13 mouse cellular contexts compared by ENCODE assay signal in genomic region chr2:73378326-73378725, GRCm38 (mm10).
"Had no signal": no experiment of that assay in that cellular context is flagged by ENCODE, and none has a peak within 500 bp of the region (broad histone marks: within the 10 kb centered on the region; RNA-seq: fewer than 3 reads in every experiment).

No protein-coding gene starts in this region.

- H3K36me3 ChIP-seq: midbrain, embryonic 12.5 days had no signal

- H3K9me3 ChIP-seq: liver, embryonic 13.5 days; midbrain, embryonic 12.5 days had no signal

- H3K27ac ChIP-seq: left cerebral cortex, adult 2 months; liver, embryonic 13.5 days; midbrain, embryonic 12.5 days had no signal

- H3K4me3 ChIP-seq: left cerebral cortex, adult 2 months; liver, embryonic 13.5 days; midbrain, embryonic 12.5 days had no signal

- DNase-seq: kidney, adult 18-20 months; kidney, adult 9 months; kidney, postnatal 14 days; kidney, postnatal 4 days; layer of hippocampus, adult 9-11 months; liver, embryonic 13.5 days; lung, adult 2 months; lung, postnatal 14 days; lung, postnatal 4 days; thymus, adult 18-20 months; thymus, postnatal 36 days had no signal

- H3K4me2 ChIP-seq: liver, embryonic 13.5 days; midbrain, embryonic 12.5 days had no signal

- H3K9ac ChIP-seq: liver, embryonic 13.5 days; midbrain, embryonic 12.5 days had no signal

- H3K4me1 ChIP-seq: liver, embryonic 13.5 days; midbrain, embryonic 12.5 days had no signal

- H3K27me3 ChIP-seq: midbrain, embryonic 12.5 days had no signal
